Mouse (Mus musculus) heart, postnatal 0 days (tissue): Measurements from ENCODE around the gene S100a5. TPM values are rescaled to one million over a fixed set of nuclear protein-coding genes. Genes with fewer than 3 reads are reported as not detected.

Experiments used
- ATAC-seq: fragments of 200-750 bp; cut with Nextera tagmentation; 2 replicates; pipeline ENCODE4 v1.8.0; 2017; ENCODE audit warnings: low read depth, moderate number of reproducible peaks, moderate library complexity; ENCODE audit not compliant: insufficient read depth
- DNase-seq: peaks from one replicate; pipeline ENCODE4 v3.0.0-alpha.2; 2016; ENCODE audit warnings: low spot score
- H3K27ac ChIP-seq: fragments of 300-500 bp; sonication (generic); 2 replicates; pipeline ENCODE4 v1.5.1; 2014; ENCODE audit warnings: low read depth, mild to moderate bottlenecking
- H3K27me3 ChIP-seq: fragments of 300-500 bp; sonication (generic); 2 replicates; pipeline ENCODE4 v1.6.1; 2014; ENCODE audit warnings: low read length, mixed read lengths; ENCODE audit not compliant: control insufficient read depth, insufficient read depth
- H3K36me3 ChIP-seq: fragments of 300-500 bp; sonication (generic); replicated peaks from 2 replicates; pipeline ENCODE4 v1.6.1; 2014; ENCODE audit warnings: low read length, mixed read lengths; ENCODE audit not compliant: control insufficient read depth, insufficient read depth
- H3K4me1 ChIP-seq: fragments of 300-500 bp; sonication (generic); 2 replicates; pipeline ENCODE4 v1.6.1; 2014; ENCODE audit warnings: antibody characterized with exemption; ENCODE audit not compliant: control insufficient read depth, insufficient read depth
- H3K4me2 ChIP-seq: fragments of 300-500 bp; sonication (generic); 2 replicates; pipeline ENCODE4 v1.6.1; 2014; ENCODE audit warnings: low read depth, mild to moderate bottlenecking, low read length, moderate library complexity
- H3K4me3 ChIP-seq: fragments of 300-500 bp; sonication (generic); 2 replicates; pipeline ENCODE4 v1.5.1; 2014; ENCODE audit warnings: low read depth, low read length
- H3K9ac ChIP-seq: fragments of 300-500 bp; sonication (generic); replicated peaks from 2 replicates; pipeline ENCODE4 v1.6.1; 2014; ENCODE audit warnings: low read depth, low read length, mixed read lengths
- H3K9me3 ChIP-seq: fragments of 300-500 bp; sonication (generic); replicated peaks from 2 replicates; pipeline ENCODE4 v1.6.1; 2016; ENCODE audit warnings: low read length; ENCODE audit not compliant: control insufficient read depth
- CTCF ChIP-seq: IDR thresholded peaks from 2 replicates; pipeline ENCODE4 v1.5.1; 2016; ENCODE audit warnings: antibody characterized with exemption, control low read depth, low read depth
- EP300 ChIP-seq: IDR thresholded peaks from 2 replicates; pipeline ENCODE4 v1.6.1; 2016; ENCODE audit warnings: antibody characterized with exemption, low read depth
- whole genome bisulfite sequencing: fragments of 180-500 bp; shearing (Covaris S2); extraction: QIAGEN DNeasy Blood & Tissue Kit; methylation state at CpG from one replicate; pipeline ENCODE4 v1.1.7; 2014; 5-methylcytosine and 5-hydroxymethylcytosine counted together
- polyA plus RNA-seq: library from polyadenylated mRNA; unstranded; fragments of >200 nt; fragmentation: Nextera tagmentation; extraction: Ambion mirVana; gene quantifications from 2 replicates; pipeline ENCODE4 v1.2.1, GENCODE M21; 2015
- total RNA-seq: library from RNA; depleted of rRNA; stranded (reverse); fragments of >200 nt; gene quantifications from 2 replicates; pipeline ENCODE4 v1.2.3, GENCODE M21; 2014; ENCODE audit warnings: low replicate concordance

Gene S100a5
- total and polyA plus RNA-seq, 2 experiments from 2014 or later = not detected

DNA sequence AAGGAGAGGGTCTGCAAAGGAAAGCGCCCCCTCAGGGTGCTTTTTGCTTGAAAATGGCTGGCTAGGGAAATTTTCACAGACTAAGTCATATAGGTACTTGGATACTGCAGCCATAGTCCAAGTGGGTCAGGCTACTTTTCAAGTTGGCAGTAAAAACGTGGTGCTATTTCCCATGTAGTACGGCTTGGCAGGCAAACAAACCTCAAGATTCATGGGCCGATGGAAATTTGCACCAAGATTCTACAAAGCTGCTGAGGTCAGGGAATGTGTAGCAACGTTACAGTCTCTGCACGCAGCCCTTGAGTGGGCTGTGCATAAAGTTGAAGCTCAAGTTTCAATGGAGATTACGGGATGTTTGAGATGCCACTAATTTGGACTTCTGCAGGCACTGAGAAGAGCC is 28.9 kb upstream of the S100a5 start:
- no peak overlapping the region for H3K27ac ChIP-seq
- WGBS = 40% methylated on average over 7 of the region's 7 CpGs
- no peaks in the 10 kb centered on the region for H3K36me3 ChIP-seq
- H3K9ac ChIP-seq = no peak overlapping the region
- TF ChIP-seq EP300 = no peak
- TF ChIP-seq CTCF = no peak
- ATAC-seq (no peak), DNase-seq (no peak)
- H3K4me1 ChIP-seq = peaks cover 5% of the 10 kb centered on the region; the same call in 1 of the 2 replicates
- H3K9me3 ChIP-seq = no peaks in the 10 kb centered on the region
- H3K27me3 ChIP-seq = no peaks in the 10 kb centered on the region
- no peak overlapping the region for H3K4me2 ChIP-seq
- no peak overlapping the region for H3K4me3 ChIP-seq

DNA sequence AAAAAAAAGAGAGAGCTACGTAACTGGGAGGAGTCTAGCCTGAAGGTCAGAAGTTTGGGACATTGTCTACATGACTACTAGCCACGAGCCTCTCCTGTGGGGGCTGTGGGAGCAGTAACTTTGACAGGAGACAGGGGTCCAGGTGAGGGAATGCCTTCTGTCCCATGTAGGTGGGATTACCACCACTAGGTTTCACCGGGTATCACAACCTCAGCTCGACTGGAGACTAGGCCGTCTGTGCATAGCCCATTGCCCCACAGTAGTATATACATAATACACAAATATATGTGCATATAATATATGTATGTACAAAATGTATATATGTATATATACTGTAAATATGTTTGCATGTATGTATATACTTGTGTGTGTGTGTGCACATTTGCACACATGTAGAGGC is 27.2 kb upstream of the S100a5 start:
- H3K27ac ChIP-seq = no peak overlapping the region
- H3K27me3 ChIP-seq = no peaks in the 10 kb centered on the region
- H3K4me1 ChIP-seq = peaks cover 5% of the 10 kb centered on the region; the same call in 1 of the 2 replicates
- no peaks in the 10 kb centered on the region for H3K9me3 ChIP-seq
- TF ChIP-seq EP300 = no peak
- no peak for TF ChIP-seq CTCF
- no peak for ATAC-seq
- DNase-seq = no peak
- WGBS = 93% methylated on average over 5 of the region's 5 CpGs
- H3K4me3 ChIP-seq = no peak overlapping the region
- no peaks in the 10 kb centered on the region for H3K36me3 ChIP-seq
- H3K9ac ChIP-seq = no peak overlapping the region
- no peak overlapping the region for H3K4me2 ChIP-seq

DNA sequence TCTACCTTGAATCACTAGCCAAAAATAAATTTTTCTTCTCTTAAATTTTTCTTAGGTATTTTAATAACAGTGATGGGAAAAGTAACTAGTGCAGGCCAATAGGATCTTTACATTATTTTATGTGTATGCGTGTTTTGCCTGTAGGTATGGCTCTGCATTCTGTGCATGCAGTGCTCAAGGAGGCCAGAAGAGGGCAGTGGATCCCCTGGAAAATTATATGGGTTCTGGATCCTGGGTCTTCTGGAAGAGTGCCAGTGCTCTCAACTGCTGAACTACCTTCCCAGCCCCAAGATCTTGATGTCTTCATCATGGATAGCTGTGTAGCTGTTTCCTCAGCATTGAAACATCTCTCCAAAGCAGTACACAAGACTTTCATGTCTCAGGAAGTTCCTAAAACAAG is 26.2 kb upstream of the S100a5 start:
- no peak overlapping the region for H3K4me2 ChIP-seq
- no peak overlapping the region for H3K4me3 ChIP-seq
- no peaks in the 10 kb centered on the region for H3K9me3 ChIP-seq
- WGBS = 97% methylated on average over 1 of the region's 1 CpGs
- H3K9ac ChIP-seq = no peak overlapping the region
- H3K27ac ChIP-seq = no peak overlapping the region
- no peak for DNase-seq
- H3K27me3 ChIP-seq = no peaks in the 10 kb centered on the region
- peaks cover 8% of the 10 kb centered on the region; the same call in 1 of the 2 replicates for H3K4me1 ChIP-seq
- no peaks in the 10 kb centered on the region for H3K36me3 ChIP-seq
- TF ChIP-seq EP300 = no peak
- TF ChIP-seq CTCF = no peak
- no peak for ATAC-seq

DNA sequence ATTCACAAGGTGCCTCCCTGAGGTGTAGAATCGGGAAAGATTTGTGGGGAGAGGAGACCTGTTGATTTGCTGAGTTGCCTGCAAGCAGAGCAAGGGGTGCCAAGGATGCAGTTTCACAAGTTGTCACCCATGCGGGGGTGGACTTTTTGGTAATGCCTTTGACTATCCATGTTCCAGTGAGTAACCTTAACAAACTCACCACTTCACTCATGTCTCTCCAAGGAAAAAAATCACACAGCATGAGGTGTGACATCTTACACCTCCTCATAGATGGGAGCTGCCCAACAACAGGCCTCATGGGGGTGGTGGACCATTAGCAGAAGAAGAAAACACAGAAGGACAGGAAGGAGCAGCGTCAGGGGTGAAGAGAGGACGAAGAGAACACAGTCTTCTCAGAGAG is 25.8 kb upstream of the S100a5 start:
- no peak overlapping the region for H3K27ac ChIP-seq
- no peaks in the 10 kb centered on the region for H3K9me3 ChIP-seq
- ATAC-seq (no peak), DNase-seq (no peak)
- H3K27me3 ChIP-seq = no peaks in the 10 kb centered on the region
- no peak overlapping the region for H3K4me3 ChIP-seq
- no peak overlapping the region for H3K4me2 ChIP-seq
- no peaks in the 10 kb centered on the region for H3K36me3 ChIP-seq
- no peak overlapping the region for H3K9ac ChIP-seq
- 88% methylated on average over 4 of the region's 4 CpGs for WGBS
- no peak for TF ChIP-seq EP300
- no peak for TF ChIP-seq CTCF
- peaks cover 12% of the 10 kb centered on the region; the same call in 1 of the 2 replicates for H3K4me1 ChIP-seq

DNA sequence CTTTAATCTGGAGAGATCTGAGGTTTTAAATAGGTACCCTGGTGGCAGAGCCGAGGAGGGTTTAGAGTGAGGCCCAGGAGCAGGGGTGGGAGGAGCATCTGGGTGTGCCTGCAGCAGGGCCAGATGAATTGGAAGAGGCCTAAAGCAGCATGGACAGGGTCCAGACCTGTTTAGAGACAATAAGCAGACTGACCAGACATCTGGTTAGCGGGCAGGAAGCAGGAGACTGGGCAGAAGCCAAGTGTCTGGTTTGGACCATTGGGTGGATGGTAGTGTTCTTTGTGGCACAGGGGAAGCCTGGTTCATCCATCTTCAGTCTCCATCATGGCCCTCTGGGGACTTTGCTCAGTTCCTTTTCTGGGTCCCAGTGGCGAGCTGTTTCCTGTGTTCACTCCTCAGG is 24.4 kb upstream of the S100a5 start:
- H3K27ac ChIP-seq = no peak overlapping the region
- H3K4me1 ChIP-seq = peaks cover 12% of the 10 kb centered on the region; the same call in 1 of the 2 replicates
- H3K36me3 ChIP-seq = no peaks in the 10 kb centered on the region
- TF ChIP-seq EP300 (no peak), CTCF (no peak)
- ATAC-seq (peak; percentile 43; the same call in 1 of the 2 replicates), DNase-seq (no peak)
- no peak overlapping the region for H3K4me3 ChIP-seq
- no peak overlapping the region for H3K4me2 ChIP-seq
- H3K9ac ChIP-seq = no peak overlapping the region
- 29% methylated on average over 3 of the region's 3 CpGs for WGBS
- H3K27me3 ChIP-seq = no peaks in the 10 kb centered on the region
- H3K9me3 ChIP-seq = no peaks in the 10 kb centered on the region

DNA sequence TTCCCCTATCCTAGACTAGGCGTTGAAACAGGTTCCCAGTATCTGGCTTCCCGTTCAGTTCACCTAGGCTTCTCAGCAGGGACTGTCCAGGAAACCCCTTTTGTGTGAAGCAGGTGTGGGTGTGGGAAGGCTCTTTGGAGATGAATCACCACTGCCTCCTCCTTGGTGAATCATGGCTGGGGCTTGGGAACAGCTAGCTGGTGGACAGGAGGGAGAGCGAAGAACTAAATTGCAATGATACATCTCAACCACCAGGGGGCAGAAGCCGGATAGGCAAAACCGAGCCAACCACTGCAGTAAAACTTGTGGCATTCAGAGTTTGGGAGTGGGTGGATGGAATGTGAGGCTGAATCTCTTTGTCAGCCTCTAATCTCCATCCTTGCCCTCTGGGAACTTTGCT is 22.7 kb upstream of the S100a5 start:
- 24% methylated on average over 5 of the region's 5 CpGs for WGBS
- ATAC-seq = 0 out of 2 replicates have a peak, but pooled peaks have one; percentile 13

More for the DNA sequence above, 22.7 kb upstream of the S100a5 start:
- Histone ChIP-seq H3K4me2 (no peak overlapping the region), H3K9me3 (no peaks in the 10 kb centered on the region), H3K9ac (no peak overlapping the region), H3K36me3 (no peaks in the 10 kb centered on the region), H3K4me1 (peaks cover 12% of the 10 kb centered on the region; the same call in 1 of the 2 replicates), H3K4me3 (no peak overlapping the region), H3K27ac (no peak overlapping the region), H3K27me3 (no peaks in the 10 kb centered on the region)
- no peak for TF ChIP-seq EP300
- peak; percentile 92 for TF ChIP-seq CTCF
- DNase-seq = peak; percentile 86
